24 mouse cellular contexts compared by ENCODE assay signal in genomic region chr9:89953596-89954215, GRCm38 (mm10). TPM values are rescaled to one million over a fixed set of nuclear protein-coding genes. Genes with fewer than 3 reads are reported as not detected.
DNase-seq lines count a peak whose midpoint lies in the region; ATAC-seq lines count a peak whose summit lies in the region.
"Had no signal": no experiment of that assay in that cellular context is flagged by ENCODE, and none has a peak within 500 bp of the region (broad histone marks: within the 10 kb centered on the region; RNA-seq: fewer than 3 reads in every experiment).

No protein-coding gene starts in this region.

- no peak overlapping the region for H3K9ac ChIP-seq in hindbrain, embryonic 11.5 days (ENCODE audit: low read depth, low read length)
- no peak overlapping the region for H3K9ac ChIP-seq in liver, embryonic 11.5 days (ENCODE audit: low read depth, low read length)
- H3K9ac ChIP-seq: hindbrain, embryonic 14.5 days; liver, embryonic 15.5 days; lung, embryonic 15.5 days; midbrain, embryonic 15.5 days had no signal

- H3K27ac ChIP-seq in hindbrain, embryonic 10.5 days: no peak overlapping the region
- no peak overlapping the region for H3K27ac ChIP-seq in hindbrain, embryonic 11.5 days (ENCODE audit: low read depth, low read length)
- H3K27ac ChIP-seq in liver, embryonic 11.5 days (ENCODE audit: low read depth, low read length): no peak overlapping the region
- H3K27ac ChIP-seq in embryonic facial prominence, embryonic 10.5 days (replicated peaks): no peak overlapping the region
- H3K27ac ChIP-seq in limb, embryonic 10.5 days: no peak overlapping the region
- H3K27ac ChIP-seq: hindbrain, embryonic 14.5 days; kidney, postnatal 0 days; left cerebral cortex, adult 2 months; liver, embryonic 15.5 days; lung, embryonic 15.5 days; midbrain, embryonic 10.5 days; midbrain, embryonic 15.5 days had no signal

- H3K4me1 ChIP-seq in hindbrain, embryonic 10.5 days (replicated peaks): no peaks in the 10 kb centered on the region
- no peaks in the 10 kb centered on the region for H3K4me1 ChIP-seq in hindbrain, embryonic 11.5 days (replicated peaks; ENCODE audit: control insufficient read depth, insufficient read depth, low read length)
- H3K4me1 ChIP-seq in liver, embryonic 11.5 days (replicated peaks; ENCODE audit: control insufficient read depth, insufficient read depth, low read length): no peaks in the 10 kb centered on the region
- no peaks in the 10 kb centered on the region for H3K4me1 ChIP-seq in embryonic facial prominence, embryonic 10.5 days
- H3K4me1 ChIP-seq in limb, embryonic 10.5 days: no peaks in the 10 kb centered on the region
- H3K4me1 ChIP-seq: liver, embryonic 15.5 days; lung, embryonic 15.5 days; midbrain, embryonic 10.5 days; midbrain, embryonic 15.5 days had no signal

- ATAC-seq in hindbrain, embryonic 11.5 days (ENCODE audit: low FRiP score): no peak
- ATAC-seq in liver, embryonic 11.5 days (replicated peaks; ENCODE audit: low FRiP score): no peak
- ATAC-seq: forebrain, embryonic 14.5 days; midbrain, embryonic 15.5 days had no signal

- H3K4me2 ChIP-seq in hindbrain, embryonic 11.5 days (replicated peaks; ENCODE audit: low read depth, low read length): no peak overlapping the region
- H3K4me2 ChIP-seq in liver, embryonic 11.5 days: no peak overlapping the region
- H3K4me2 ChIP-seq: hindbrain, embryonic 14.5 days; liver, embryonic 15.5 days; lung, embryonic 15.5 days; midbrain, embryonic 15.5 days had no signal

- no peaks in the 10 kb centered on the region for H3K36me3 ChIP-seq in hindbrain, embryonic 10.5 days
- no peaks in the 10 kb centered on the region for H3K36me3 ChIP-seq in hindbrain, embryonic 11.5 days (ENCODE audit: control insufficient read depth, insufficient read depth, low read length)
- no peaks in the 10 kb centered on the region for H3K36me3 ChIP-seq in liver, embryonic 11.5 days (ENCODE audit: control insufficient read depth, insufficient read depth, low read length)
- no peaks in the 10 kb centered on the region for H3K36me3 ChIP-seq in embryonic facial prominence, embryonic 10.5 days (replicated peaks)
- H3K36me3 ChIP-seq in limb, embryonic 10.5 days: no peaks in the 10 kb centered on the region
- H3K36me3 ChIP-seq: liver, embryonic 15.5 days; lung, embryonic 15.5 days; midbrain, embryonic 10.5 days; midbrain, embryonic 15.5 days had no signal

- H3K9me3 ChIP-seq in hindbrain, embryonic 10.5 days: no peaks in the 10 kb centered on the region
- no peaks in the 10 kb centered on the region for H3K9me3 ChIP-seq in hindbrain, embryonic 11.5 days (ENCODE audit: control insufficient read depth, low read length)
- H3K9me3 ChIP-seq in liver, embryonic 11.5 days (ENCODE audit: control insufficient read depth, low read length): no peaks in the 10 kb centered on the region
- no peaks in the 10 kb centered on the region for H3K9me3 ChIP-seq in embryonic facial prominence, embryonic 10.5 days
- H3K9me3 ChIP-seq in limb, embryonic 10.5 days (replicated peaks): no peaks in the 10 kb centered on the region
- H3K9me3 ChIP-seq: liver, embryonic 15.5 days; lung, embryonic 15.5 days; midbrain, embryonic 10.5 days; midbrain, embryonic 15.5 days had no signal

- 93% methylated on average over 22 of the region's 22 CpGs for WGBS in hindbrain, embryonic 10.5 days
- WGBS in hindbrain, embryonic 11.5 days: 93% methylated on average over 22 of the region's 22 CpGs
- WGBS in liver, embryonic 11.5 days: 87% methylated on average over 22 of the region's 22 CpGs
- 91% methylated on average over 22 of the region's 22 CpGs for WGBS in embryonic facial prominence, embryonic 10.5 days
- 91% methylated on average over 22 of the region's 22 CpGs for WGBS in limb, embryonic 10.5 days

- H3K27me3 ChIP-seq in hindbrain, embryonic 10.5 days (ENCODE audit: insufficient read depth, poor library complexity, severe bottlenecking): no peaks in the 10 kb centered on the region
- no peaks in the 10 kb centered on the region for H3K27me3 ChIP-seq in hindbrain, embryonic 11.5 days (ENCODE audit: control insufficient read depth, insufficient read depth, low read length)
- H3K27me3 ChIP-seq in liver, embryonic 11.5 days (replicated peaks; ENCODE audit: control insufficient read depth, insufficient read depth, low read length): no peaks in the 10 kb centered on the region
- no peaks in the 10 kb centered on the region for H3K27me3 ChIP-seq in embryonic facial prominence, embryonic 10.5 days (replicated peaks; ENCODE audit: low read depth, poor library complexity, severe bottlenecking)
- no peaks in the 10 kb centered on the region for H3K27me3 ChIP-seq in limb, embryonic 10.5 days (ENCODE audit: low read depth, poor library complexity, severe bottlenecking)
- H3K27me3 ChIP-seq: liver, embryonic 15.5 days; lung, embryonic 15.5 days; midbrain, embryonic 15.5 days had no signal

- DNase-seq in hindbrain, embryonic 10.5 days (ENCODE audit: low spot score): peak; percentile 1
- DNase-seq in hindbrain, embryonic 11.5 days (ENCODE audit: low spot score): no peak
- peak; percentile 27 for DNase-seq in liver, embryonic 11.5 days (ENCODE audit: low spot score)
- DNase-seq in liver: no peak
- DNase-seq in embryonic facial prominence, embryonic 10.5 days (ENCODE audit: low spot score): peak; percentile 5
- peak; percentile 22 for DNase-seq in limb, embryonic 10.5 days (ENCODE audit: low spot score)
- DNase-seq in retina, postnatal 1 day: no peak
- DNase-seq: adrenal gland, postnatal 36 days; B cell, adult 2 months; cerebellum, adult 18-20 months; cerebellum, postnatal 10 days; gastrocnemius, postnatal 36 days; kidney, adult 2 months; right cerebral cortex, postnatal 4 days had no signal

- H3K4me3 ChIP-seq in hindbrain, embryonic 10.5 days: no peak overlapping the region
- H3K4me3 ChIP-seq in hindbrain, embryonic 11.5 days (ENCODE audit: low read depth, low read length): no peak overlapping the region
- H3K4me3 ChIP-seq in liver, embryonic 11.5 days (ENCODE audit: low read depth, low read length): no peak overlapping the region
- H3K4me3 ChIP-seq in embryonic facial prominence, embryonic 10.5 days: no peak overlapping the region
- H3K4me3 ChIP-seq in limb, embryonic 10.5 days: no peak overlapping the region
- H3K4me3 ChIP-seq: erythroblast, embryonic 14.5 days; left cerebral cortex, adult 2 months; liver, embryonic 15.5 days; lung, embryonic 15.5 days; midbrain, embryonic 10.5 days; midbrain, embryonic 15.5 days had no signal

RNA-seq across cellular contexts. Expression of gene Rasgrf1, which starts 44.0 kb away (rescaled TPM):
- polyA plus RNA-seq in hindbrain, embryonic 10.5 days (2016; fragmentation: Nextera tagmentation; extraction: Ambion mirVana): 0.12 and 0.13 TPM in 2 replicates
- polyA plus RNA-seq in hindbrain, embryonic 11.5 days (2014; fragmentation: Nextera tagmentation; extraction: Ambion mirVana): 0.15 and 0.35 TPM in 2 replicates
- not detected in 2 replicates for polyA plus RNA-seq in liver, embryonic 11.5 days (2014; fragmentation: Nextera tagmentation; extraction: Ambion mirVana)
- polyA plus RNA-seq in embryonic facial prominence, embryonic 10.5 days (2016; fragmentation: Nextera tagmentation; extraction: Ambion mirVana): 0.23 and 0.24 TPM in 2 replicates
- polyA plus RNA-seq in limb, embryonic 10.5 days (2016; fragmentation: Nextera tagmentation; extraction: Ambion mirVana): 0.16 TPM in 1 of 2 replicates, not detected in the other
- polyA plus RNA-seq: erythroblast, embryonic 14.5 days; liver, embryonic 15.5 days; neural tube, embryonic 11.5 days had no signal

Comparison
In these comparisons a context has a peak if more than half of its experiments do, and no peak if none do; other contexts are left out.
1. DNase-seq: peak in hindbrain, embryonic 10.5 days (single experiment), liver, embryonic 11.5 days (single experiment), embryonic facial prominence, embryonic 10.5 days (single experiment) and limb, embryonic 10.5 days (single experiment); none in hindbrain, embryonic 11.5 days (single experiment), liver (single experiment) and retina, postnatal 1 day (single experiment).